Mouse (Mus musculus) regulatory T cell (primary cell): ENCODE measurements around the gene Polr2f.

Experiments
- in situ Hi-C: fragments of 300-600 bp; cut with MboI, MseI; formaldehyde crosslinking; loops from one replicate; pipeline ENCODE4 v1.15.1; 2025; ENCODE audit warnings: high pct_unique_total_duplicates

Gene Polr2f

GRCm38 (mm10) chr15:79119491-79119890 lies 21.3 kb upstream of the Polr2f start:
- in situ Hi-C loops, result no loop called here

- in situ Hi-C loops, result no loop called here
Observed at GRCm38 (mm10) chr15:79122119-79122518, 18.7 kb upstream of the Polr2f start.

- in situ Hi-C loops, result no loop called here
Observed at GRCm38 (mm10) chr15:79122546-79122945, 18.3 kb upstream of the Polr2f start.

GRCm38 (mm10) chr15:79123751-79124150 lies 17.1 kb upstream of the Polr2f start:
- in situ Hi-C loops, result no loop called here

- in situ Hi-C loops, result no loop called here
Observed at GRCm38 (mm10) chr15:79124331-79124875, 16.4 kb upstream of the Polr2f start.

- in situ Hi-C loops, result no loop called here
Observed at GRCm38 (mm10) chr15:79126217-79126932, 14.4 kb upstream of the Polr2f start.

- in situ Hi-C loops, result no loop called here
Observed at GRCm38 (mm10) chr15:79127101-79127500, 13.7 kb upstream of the Polr2f start.

GRCm38 (mm10) chr15:79128208-79128607 lies 12.6 kb upstream of the Polr2f start:
- in situ Hi-C loops, result no loop called here

GRCm38 (mm10) chr15:79129311-79129710 lies 11.5 kb upstream of the Polr2f start:
- in situ Hi-C loops, result no loop called here

GRCm38 (mm10) chr15:79130782-79131181 lies 10.0 kb upstream of the Polr2f start:
- in situ Hi-C loops, result no loop called here

GRCm38 (mm10) chr15:79131442-79131841 lies 9.4 kb upstream of the Polr2f start:
- in situ Hi-C loops, result no loop called here

- in situ Hi-C loops, result no loop called here
Observed at GRCm38 (mm10) chr15:79133191-79133661, 7.6 kb upstream of the Polr2f start.

- in situ Hi-C loops, result no loop called here
Observed at GRCm38 (mm10) chr15:79134496-79135270, 6.1 kb upstream of the Polr2f start.

- in situ Hi-C loops, result no loop called here
Observed at GRCm38 (mm10) chr15:79135332-79135731, 5.5 kb upstream of the Polr2f start.

- in situ Hi-C loops, result no loop called here
Observed at GRCm38 (mm10) chr15:79135783-79136575, 4.8 kb upstream of the Polr2f start.

GRCm38 (mm10) chr15:79139640-79140039 lies 1.2 kb upstream of the Polr2f start:
- in situ Hi-C loops, result no loop called here

GRCm38 (mm10) chr15:79141566-79141917 lies 733 bp downstream of the Polr2f start:
- in situ Hi-C loops, result no loop called here

- in situ Hi-C loops, result no loop called here
Observed at GRCm38 (mm10) chr15:79143316-79143715, 2.5 kb downstream of the Polr2f start.

- in situ Hi-C loops, result no loop called here
Observed at GRCm38 (mm10) chr15:79144021-79144420, 3.2 kb downstream of the Polr2f start.

- in situ Hi-C loops, result no loop called here
Observed at GRCm38 (mm10) chr15:79145522-79145921, 4.7 kb downstream of the Polr2f start.

- in situ Hi-C loops, result no loop called here
Observed at GRCm38 (mm10) chr15:79148533-79148932, 7.7 kb downstream of the Polr2f start.

GRCm38 (mm10) chr15:79151881-79152280 lies 11.1 kb downstream of the Polr2f start:
- in situ Hi-C loops, result loop anchor here (25.0 kb wide), 1 partner anchor 1860 kb away; no protein-coding TSS in a partner anchor
